Mouse (Mus musculus): ENCODE data around the gene Fgl2.
"Not testable (repeated sequence)": the region's sequence is repeated elsewhere in the genome, so short reads cannot be mapped to it uniquely, and the experiment has no call there.

Fgl2 gene

DNA sequence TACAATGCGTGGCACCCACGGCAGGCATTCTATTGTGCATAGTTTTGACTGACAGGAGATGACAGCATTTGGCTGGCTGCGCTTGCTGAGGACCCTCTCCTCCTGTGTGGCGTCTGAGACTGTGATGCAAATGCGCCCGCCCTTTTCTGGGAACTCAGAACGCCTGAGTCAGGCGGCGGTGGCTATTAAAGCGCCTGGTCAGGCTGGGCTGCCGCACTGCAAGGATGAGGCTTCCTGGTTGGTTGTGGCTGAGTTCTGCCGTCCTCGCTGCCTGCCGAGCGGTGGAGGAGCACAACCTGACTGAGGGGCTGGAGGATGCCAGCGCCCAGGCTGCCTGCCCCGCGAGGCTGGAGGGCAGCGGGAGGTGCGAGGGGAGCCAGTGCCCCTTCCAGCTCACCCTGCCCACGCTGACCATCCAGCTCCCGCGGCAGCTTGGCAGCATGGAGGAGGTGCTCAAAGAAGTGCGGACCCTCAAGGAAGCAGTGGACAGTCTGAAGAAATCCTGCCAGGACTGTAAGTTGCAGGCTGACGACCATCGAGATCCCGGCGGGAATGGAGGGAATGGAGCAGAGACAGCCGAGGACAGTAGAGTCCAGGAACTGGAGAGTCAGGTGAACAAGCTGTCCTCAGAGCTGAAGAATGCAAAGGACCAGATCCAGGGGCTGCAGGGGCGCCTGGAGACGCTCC lies at the start of gene Fgl2:
Gene Fgl2, plus strand, starts transcription at position 150 of the 687 bp plus-strand sequence.
- DNase-seq: peak; percentile 73 to 81

- peak; percentile 61 to 68 for DNase-seq
Measured at GRCm38 (mm10) chr5:21326494-21326893, 45.9 kb upstream of the Fgl2 start.

GRCm38 (mm10) chr5:21328560-21328959 lies 43.9 kb upstream of the Fgl2 start:
- DNase-seq: no peak

- DNase-seq: no peak
Measured at GRCm38 (mm10) chr5:21329672-21330665, 42.5 kb upstream of the Fgl2 start.

GRCm38 (mm10) chr5:21331656-21332055 lies 40.8 kb upstream of the Fgl2 start:
- DNase-seq: peak; percentile 50 to 69

- DNase-seq: no peak
Measured at GRCm38 (mm10) chr5:21332119-21332518, 40.3 kb upstream of the Fgl2 start.

- not testable (repeated sequence) for DNase-seq
Measured at GRCm38 (mm10) chr5:21342265-21342664, 30.2 kb upstream of the Fgl2 start.

- DNase-seq: no peak
Measured at GRCm38 (mm10) chr5:21348366-21348765, 24.1 kb upstream of the Fgl2 start.

DNA sequence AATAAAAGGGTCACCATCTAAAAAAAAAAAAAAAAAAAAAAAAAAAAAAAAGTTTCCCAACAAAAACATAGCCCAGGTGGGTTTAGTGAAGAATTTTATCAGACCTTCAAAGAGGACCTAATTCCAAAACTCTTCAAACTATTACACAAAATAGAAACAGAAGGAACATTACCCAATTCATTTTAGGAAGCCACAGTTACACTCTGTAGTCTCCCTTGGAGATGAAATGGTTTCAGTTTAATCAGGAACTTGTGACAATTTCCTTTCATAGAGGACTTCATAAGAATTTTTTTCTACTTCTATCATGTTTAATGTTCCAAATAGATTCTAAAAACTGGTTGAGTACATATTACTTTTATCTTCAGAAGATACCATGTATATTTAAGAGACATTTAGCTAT lies 20.8 kb upstream of the Fgl2 start:
- DNase-seq: no peak

DNA sequence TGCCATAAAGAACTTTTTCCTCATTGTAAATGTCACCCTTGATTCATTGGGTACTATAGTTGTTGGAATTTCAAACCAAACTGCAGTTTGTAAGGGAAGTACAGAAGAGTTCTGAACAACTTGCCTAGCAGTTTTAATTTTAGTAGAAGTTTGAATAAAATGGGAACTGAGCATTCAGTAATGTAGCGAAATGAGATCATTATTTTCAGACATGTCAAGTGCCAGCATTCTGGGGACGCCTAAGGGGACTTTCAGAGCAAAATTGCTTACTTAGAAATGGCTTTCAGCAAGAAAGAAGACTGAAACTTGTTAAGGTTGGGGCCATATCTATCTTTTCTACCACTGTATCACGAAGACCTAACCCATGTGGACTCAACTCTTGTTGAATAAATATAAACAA lies 13.8 kb upstream of the Fgl2 start:
- DNase-seq: no peak

- DNase-seq: no peak
Measured at GRCm38 (mm10) chr5:21363343-21363742, 9.1 kb upstream of the Fgl2 start.

- DNase-seq: no peak
Measured at GRCm38 (mm10) chr5:21366338-21367053, 5.9 kb upstream of the Fgl2 start.

- no peak for DNase-seq
Measured at GRCm38 (mm10) chr5:21367514-21367913, 4.9 kb upstream of the Fgl2 start.

DNA sequence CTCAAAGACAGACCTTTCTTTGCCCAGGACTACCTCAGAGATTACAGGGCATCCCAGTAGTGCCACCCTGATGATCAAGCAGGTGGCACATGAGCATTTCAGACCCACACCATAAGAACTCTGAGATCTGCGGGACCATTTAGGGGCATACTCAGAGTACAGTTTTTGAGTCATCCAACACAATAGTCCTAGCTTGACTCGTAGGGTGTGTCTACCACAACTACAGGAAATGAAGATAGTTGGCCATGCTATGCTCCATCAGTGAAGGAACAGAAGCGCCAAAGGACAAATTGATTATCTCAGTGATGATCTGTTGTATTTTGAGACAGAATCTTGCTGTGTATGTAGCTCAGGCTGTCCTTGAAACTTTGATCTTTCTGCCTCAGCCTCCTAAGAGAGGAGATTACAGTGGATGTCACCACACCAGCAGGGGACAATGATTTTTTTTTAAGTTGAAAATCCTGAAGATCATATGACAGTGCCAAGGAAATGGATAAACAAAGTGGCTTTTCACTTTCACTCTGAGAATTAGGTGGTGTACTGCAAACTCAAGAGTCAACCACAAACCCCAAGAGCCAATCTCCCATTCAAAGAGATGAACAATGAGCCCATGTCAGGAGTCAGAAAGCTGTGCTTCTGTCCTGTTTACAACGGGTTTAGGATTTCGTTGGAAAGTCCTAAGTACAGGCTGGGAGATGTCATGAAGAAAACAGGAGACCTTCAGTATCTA lies 2.1 kb upstream of the Fgl2 start:
- DNase-seq: no peak

GRCm38 (mm10) chr5:21371920-21372319 lies 522 bp upstream of the Fgl2 start:
- DNase-seq: peak in 1 of 2 experiments; percentile 14

GRCm38 (mm10) chr5:21373180-21373518 lies 707 bp downstream of the Fgl2 start:
- DNase-seq: no peak

GRCm38 (mm10) chr5:21376935-21377334 lies 4.5 kb downstream of the Fgl2 start:
- no peak for DNase-seq

DNA sequence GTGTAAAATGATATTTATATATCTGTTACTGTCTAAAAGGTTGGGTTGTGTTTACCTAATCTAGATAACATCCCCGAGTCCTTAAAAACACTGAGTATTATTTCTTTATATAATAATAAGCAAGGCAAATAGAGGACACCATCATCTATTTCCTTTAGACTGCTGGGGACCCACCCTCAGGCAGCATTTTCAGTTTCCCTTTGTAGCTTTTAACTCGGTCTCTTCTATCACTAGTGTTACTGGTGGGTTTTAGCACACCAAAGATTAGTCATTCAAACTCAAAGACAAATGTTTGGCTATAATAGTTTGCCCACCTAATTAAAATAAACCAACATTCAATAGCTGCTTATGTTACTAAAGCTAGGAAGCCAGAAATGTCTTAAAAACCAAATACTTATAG lies 6.0 kb downstream of the Fgl2 start:
- DNase-seq: no peak

DNA sequence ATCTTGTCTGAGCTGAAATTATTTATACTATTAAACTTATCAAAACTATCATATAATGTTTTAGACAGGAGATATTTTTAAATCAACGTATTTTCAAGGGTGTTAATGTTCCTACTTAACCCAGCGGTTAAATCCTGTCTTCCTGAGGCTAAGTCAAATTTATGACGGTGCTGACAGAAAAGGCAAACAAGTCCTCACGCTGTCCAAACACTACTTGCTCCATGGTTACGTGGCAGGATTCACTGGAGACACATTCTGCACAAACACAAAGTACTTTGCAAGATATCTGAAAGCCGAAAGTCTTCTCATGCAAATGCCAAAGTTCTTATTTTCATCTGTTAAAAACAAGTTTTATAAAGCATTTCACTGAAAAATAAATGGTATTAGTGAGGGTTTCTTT lies 9.5 kb downstream of the Fgl2 start:
- DNase-seq: no peak

DNA sequence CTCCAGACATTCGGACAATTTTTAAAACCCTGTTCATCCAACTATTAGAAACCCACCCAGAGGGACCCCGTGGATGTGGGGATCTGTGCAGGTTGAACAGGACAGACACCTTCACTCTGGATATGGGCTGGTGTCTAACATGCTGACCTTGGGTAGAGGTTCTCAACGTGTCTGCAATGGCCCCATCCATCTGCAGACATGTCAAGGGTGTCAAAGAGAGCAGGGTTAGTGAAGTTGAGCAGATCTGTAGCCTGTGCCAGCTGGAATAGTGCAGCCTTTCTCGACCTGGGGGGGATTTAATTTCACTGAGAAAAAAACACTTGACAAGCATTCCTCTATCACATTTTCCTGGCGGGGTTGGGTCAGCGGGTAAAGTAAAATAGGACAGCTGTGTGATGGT lies 10.2 kb downstream of the Fgl2 start:
- no peak for DNase-seq

DNA sequence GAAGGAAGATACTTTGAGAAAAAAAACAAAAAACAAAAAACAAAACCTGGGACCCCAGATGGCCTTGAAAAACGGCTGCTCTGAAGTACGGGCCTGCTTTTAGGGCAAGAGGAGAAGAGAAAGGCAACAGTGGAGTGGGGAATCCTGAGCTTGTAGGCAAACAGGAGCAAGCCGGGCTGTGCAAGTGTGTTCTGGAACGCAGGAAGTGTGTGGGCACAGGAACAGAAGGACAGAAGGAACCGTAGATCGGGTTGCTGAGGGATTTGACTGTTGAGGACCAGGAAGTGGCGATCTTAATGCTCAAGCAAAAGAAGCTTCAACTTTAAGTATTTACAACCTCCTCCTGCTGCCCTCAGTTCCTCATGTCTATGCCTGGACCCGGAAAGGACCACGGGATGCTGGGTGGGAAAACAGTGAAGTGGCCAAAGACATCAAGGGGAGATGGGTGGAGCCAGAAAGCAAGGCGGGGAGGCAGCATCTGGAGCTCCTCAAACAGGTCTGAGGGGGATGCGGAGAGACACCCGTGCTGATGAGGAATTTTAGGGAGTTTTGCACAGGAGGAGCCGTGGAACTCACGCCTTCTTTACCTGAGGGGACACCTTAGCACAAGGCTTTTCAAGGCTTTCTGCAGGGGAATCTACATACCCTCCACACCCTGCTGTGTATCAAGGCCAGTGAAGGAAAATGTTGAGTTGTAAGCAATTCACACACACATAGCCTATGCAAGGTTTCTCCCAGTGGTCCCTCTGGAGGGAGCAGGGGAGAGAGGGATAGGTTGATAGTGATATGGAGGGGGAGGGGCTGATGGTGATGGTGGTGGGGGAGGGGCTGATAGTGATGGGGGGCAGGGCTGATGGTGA lies 11.2 kb downstream of the Fgl2 start:
- no peak for DNase-seq

Data from cerebellum, postnatal 10 days (tissue).